Mouse (Mus musculus) heart, embryonic 12.5 days (tissue): Measurements from ENCODE around the gene Otop3. TPM values are rescaled to one million over a fixed set of nuclear protein-coding genes. Genes with fewer than 3 reads are reported as not detected.
A peak's percentile ranks its signal among the peaks of the same experiment; 100 is the strongest.

ENCODE experiments used
- ATAC-seq: fragments of 200-750 bp; cut with Nextera tagmentation; 2 replicates; pipeline ENCODE4 v1.8.0; 2017; ENCODE audit warnings: moderate TSS enrichment, moderate library complexity; ENCODE audit not compliant: insufficient number of reproducible peaks, low FRiP score
- H3K27ac ChIP-seq: fragments of 300-500 bp; sonication (generic); 2 replicates; pipeline ENCODE4 v1.5.1; 2016; ENCODE audit warnings: mild to moderate bottlenecking, moderate library complexity; ENCODE audit not compliant: poor library complexity, severe bottlenecking
- H3K27me3 ChIP-seq: fragments of 300-500 bp; sonication (generic); replicated peaks from 2 replicates; pipeline ENCODE4 v1.6.1; 2016; ENCODE audit warnings: mild to moderate bottlenecking, moderate library complexity
- H3K36me3 ChIP-seq: fragments of 300-500 bp; sonication (generic); 2 replicates; pipeline ENCODE4 v1.6.1; 2016; ENCODE audit warnings: mild to moderate bottlenecking, moderate library complexity
- H3K4me1 ChIP-seq: fragments of 300-500 bp; sonication (generic); replicated peaks from 2 replicates; pipeline ENCODE4 v1.6.1; 2016; ENCODE audit warnings: mild to moderate bottlenecking
- H3K4me2 ChIP-seq: fragments of 300-500 bp; sonication (generic); 2 replicates; pipeline ENCODE4 v1.6.1; 2016; ENCODE audit warnings: mild to moderate bottlenecking, moderate library complexity
- H3K4me3 ChIP-seq: fragments of 300-500 bp; sonication (generic); 2 replicates; pipeline ENCODE4 v1.5.1; 2016; ENCODE audit warnings: mild to moderate bottlenecking
- H3K9ac ChIP-seq: fragments of 300-500 bp; sonication (generic); 2 replicates; pipeline ENCODE4 v1.6.1; 2016; ENCODE audit warnings: mild to moderate bottlenecking, moderate library complexity
- H3K9me3 ChIP-seq: fragments of 300-500 bp; sonication (generic); replicated peaks from 2 replicates; pipeline ENCODE4 v1.6.1; 2016; ENCODE audit warnings: mild to moderate bottlenecking, moderate library complexity
- WGBS: fragments of 180-500 bp; shearing (Covaris S2); methylation state at CpG from one replicate; pipeline ENCODE4 v1.1.7; 2016; 5-methylcytosine and 5-hydroxymethylcytosine counted together
- polyA plus RNA-seq: library from polyadenylated mRNA; unstranded; fragments of >200 nt; fragmentation: Nextera tagmentation; extraction: Ambion mirVana; gene quantifications from 2 replicates; pipeline ENCODE4 v1.2.1, GENCODE M21; 2016

Gene Otop3
- polyA plus RNA-seq, 1 experiment from 2014 or later, result not detected

DNA sequence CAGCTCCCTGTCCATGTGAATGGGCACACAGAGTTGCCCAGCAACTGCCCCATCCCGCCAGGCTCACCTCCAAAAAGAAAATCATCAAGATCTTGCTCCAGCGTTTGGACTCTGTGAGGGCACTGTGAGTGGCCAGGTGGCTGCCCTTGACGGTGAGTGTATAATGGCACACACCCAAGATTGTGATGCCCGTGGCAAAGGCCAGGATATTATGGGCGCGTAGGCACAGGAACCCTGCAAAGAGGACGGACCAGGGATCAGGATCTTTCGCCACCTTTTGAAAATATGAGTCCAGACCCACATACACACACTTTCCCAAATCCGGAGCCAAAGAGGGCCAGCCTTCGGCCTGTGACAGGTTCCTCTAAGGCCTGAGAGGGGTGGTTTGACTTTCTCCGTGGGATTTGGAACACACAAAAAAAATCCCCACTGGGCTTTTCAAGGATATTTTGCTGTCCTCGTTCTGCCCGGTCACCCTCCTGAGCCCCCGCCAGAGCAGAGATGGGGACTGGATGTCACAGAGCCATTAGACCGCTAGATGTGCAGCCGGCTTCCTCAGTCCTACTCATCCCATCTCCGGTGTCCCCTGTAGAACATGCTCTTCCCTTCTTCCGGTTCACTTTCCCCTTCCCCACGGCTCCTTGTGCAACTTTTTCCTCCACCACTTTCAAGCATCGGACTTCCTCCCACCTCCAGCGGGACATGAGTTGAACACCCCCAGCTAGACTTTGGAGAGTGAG lies 37.9 kb upstream of the Otop3 start:
- H3K4me3 ChIP-seq, result peak overlapping the region; percentile 46
- peaks cover 17% of the 10 kb centered on the region for H3K4me1 ChIP-seq
- H3K9me3 ChIP-seq, result 0 out of 2 replicates have a peak, but pooled peaks cover 4% of the 10 kb centered on the region
- peaks cover 43% of the 10 kb centered on the region for H3K27me3 ChIP-seq
- 57% methylated on average over 21 of the region's 21 CpGs for WGBS
- peak overlapping the region; percentile 80 for H3K4me2 ChIP-seq
- H3K27ac ChIP-seq, result no peak overlapping the region
- H3K36me3 ChIP-seq, result no peaks in the 10 kb centered on the region
- H3K9ac ChIP-seq, result peak overlapping the region; percentile 63
- ATAC-seq, result no peak

DNA sequence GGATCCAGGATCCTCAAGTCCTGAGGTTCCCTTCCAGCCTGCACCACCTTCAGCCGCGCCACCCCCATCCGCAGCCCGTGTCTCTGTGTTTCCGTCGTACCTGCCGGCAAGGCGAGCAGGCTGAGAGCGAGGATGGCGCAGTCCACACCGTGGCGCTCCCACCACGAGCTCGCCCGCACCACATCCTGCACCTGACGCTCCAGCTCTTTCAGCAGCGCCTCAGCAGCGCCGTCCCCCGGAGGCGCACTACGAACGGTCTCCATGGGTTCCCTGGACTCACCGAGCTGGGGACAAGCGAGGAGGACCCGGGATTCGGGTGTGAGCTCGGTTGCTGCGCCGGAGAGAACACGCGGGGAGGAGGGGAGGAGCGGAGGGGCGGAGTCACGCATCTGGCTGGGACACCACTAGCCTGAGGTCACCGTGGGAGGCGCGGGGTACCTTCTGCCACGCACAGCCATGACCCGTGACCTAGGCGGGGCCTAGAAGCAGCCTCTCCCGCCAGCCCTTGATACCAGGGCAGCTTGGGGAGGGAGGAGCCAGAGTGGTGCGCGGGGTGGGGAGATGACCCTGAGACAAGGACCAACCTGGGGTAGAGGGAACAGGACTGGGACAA lies 37.2 kb upstream of the Otop3 start, which contains the start of gene Fads6:
Gene Fads6 (minus strand): TSS at position 450 of the 613 bp plus-strand sequence.
- 0 out of 2 replicates have a peak, but pooled peaks cover 4% of the 10 kb centered on the region for H3K9me3 ChIP-seq
- WGBS, result 2% methylated on average over 44 of the region's 44 CpGs
- peak; percentile 71 for ATAC-seq

DNA sequence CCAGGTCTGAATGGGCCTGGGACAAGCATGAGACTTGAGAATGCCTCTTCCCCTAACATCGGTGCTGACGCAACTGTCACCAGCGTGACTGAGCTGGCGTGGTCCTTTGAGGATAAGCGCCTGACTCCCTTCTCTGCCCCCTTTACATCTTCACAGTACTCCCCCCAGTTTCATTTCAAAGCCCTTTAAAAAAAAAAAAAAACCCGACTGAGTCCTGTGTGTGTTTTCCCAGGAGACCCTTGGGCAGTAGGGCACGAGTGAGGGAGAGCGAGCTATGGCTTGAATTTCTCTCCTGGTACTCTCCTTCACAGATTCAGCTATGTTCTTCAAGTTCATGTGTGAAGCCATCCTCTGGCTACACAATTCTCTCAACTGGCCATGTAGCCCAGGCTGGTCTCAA lies 36.4 kb upstream of the Otop3 start:
- Histone ChIP-seq H3K4me3 (no peak overlapping the region), H3K4me2 (0 out of 2 replicates have a peak overlapping the region, but pooled peaks have one; percentile 80), H3K27ac (no peak overlapping the region), H3K9ac (no peak overlapping the region), H3K36me3 (no peaks in the 10 kb centered on the region), H3K4me1 (peaks cover 8% of the 10 kb centered on the region; the same call in 1 of the 2 replicates), H3K27me3 (peaks cover 43% of the 10 kb centered on the region), H3K9me3 (0 out of 2 replicates have a peak, but pooled peaks cover 4% of the 10 kb centered on the region)
- 61% methylated on average over 8 of the region's 8 CpGs for WGBS
- no peak for ATAC-seq

More for the DNA sequence above, 37.2 kb upstream of the Otop3 start, which contains the start of gene Fads6:
- no peaks in the 10 kb centered on the region for H3K36me3 ChIP-seq
- H3K4me3 ChIP-seq, result peak within 1 kb of the TSS; percentile 46
- peak within 1 kb of the TSS; percentile 80 for H3K4me2 ChIP-seq
- no peak within 1 kb of the TSS for H3K27ac ChIP-seq
- peaks cover 43% of the 10 kb centered on the region for H3K27me3 ChIP-seq
- H3K4me1 ChIP-seq, result peaks cover 16% of the 10 kb centered on the region
- peak within 1 kb of the TSS; percentile 63 for H3K9ac ChIP-seq

DNA sequence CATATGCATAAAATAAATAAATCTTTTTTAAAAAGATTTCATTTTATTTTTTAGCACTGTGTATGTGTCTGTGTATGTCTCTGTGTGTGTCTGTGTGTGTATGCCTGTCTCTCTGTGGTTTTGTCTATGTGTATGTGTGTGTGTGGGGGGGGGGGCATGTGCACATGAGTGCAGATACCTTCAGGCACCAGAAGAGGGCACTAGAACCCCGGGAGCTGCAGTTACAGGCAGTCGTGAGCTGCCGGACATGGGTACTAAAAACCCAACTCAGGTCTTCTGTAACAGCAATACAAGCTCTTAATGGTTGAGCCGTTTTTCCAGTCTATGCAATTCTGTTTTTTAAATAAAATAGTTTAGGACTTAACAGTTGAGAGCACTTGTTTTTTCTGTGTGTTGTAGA lies 33.8 kb upstream of the Otop3 start:
- H3K27me3 ChIP-seq, result peaks cover 46% of the 10 kb centered on the region
- H3K27ac ChIP-seq, result no peak overlapping the region
- 84% methylated on average over 4 of the region's 4 CpGs for WGBS
- no peak for ATAC-seq
- H3K4me3 ChIP-seq, result no peak overlapping the region
- no peaks in the 10 kb centered on the region for H3K36me3 ChIP-seq
- H3K4me1 ChIP-seq, result peaks cover 8% of the 10 kb centered on the region; the same call in 1 of the 2 replicates
- H3K4me2 ChIP-seq, result no peak overlapping the region
- no peak overlapping the region for H3K9ac ChIP-seq
- H3K9me3 ChIP-seq, result 0 out of 2 replicates have a peak, but pooled peaks cover 4% of the 10 kb centered on the region

DNA sequence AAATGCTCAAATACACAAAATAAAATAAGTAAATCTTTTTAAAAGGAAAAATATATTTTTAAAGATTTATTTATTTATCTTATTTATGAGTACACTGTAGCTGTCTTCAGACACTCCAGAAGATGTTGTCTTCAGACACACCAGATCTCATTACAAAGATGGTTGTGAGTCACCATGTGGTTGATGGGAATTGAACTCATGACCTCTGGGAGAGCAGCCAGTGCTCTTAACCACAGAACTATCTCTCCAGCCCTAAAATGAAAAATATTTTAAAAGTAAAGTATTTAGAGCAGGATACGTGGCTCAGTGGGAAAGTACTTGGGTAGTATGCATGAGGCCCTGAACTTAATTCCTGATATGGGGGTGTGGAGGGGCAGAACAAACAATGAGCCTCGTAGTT lies 33.2 kb upstream of the Otop3 start:
- WGBS, result 78% methylated on average over 2 of the region's 2 CpGs
- Histone ChIP-seq H3K4me3 (no peak overlapping the region), H3K4me1 (peaks cover 8% of the 10 kb centered on the region; the same call in 1 of the 2 replicates), H3K4me2 (no peak overlapping the region), H3K9ac (no peak overlapping the region), H3K27ac (no peak overlapping the region), H3K36me3 (no peaks in the 10 kb centered on the region), H3K27me3 (peaks cover 40% of the 10 kb centered on the region), H3K9me3 (0 out of 2 replicates have a peak, but pooled peaks cover 4% of the 10 kb centered on the region)
- no peak for ATAC-seq

DNA sequence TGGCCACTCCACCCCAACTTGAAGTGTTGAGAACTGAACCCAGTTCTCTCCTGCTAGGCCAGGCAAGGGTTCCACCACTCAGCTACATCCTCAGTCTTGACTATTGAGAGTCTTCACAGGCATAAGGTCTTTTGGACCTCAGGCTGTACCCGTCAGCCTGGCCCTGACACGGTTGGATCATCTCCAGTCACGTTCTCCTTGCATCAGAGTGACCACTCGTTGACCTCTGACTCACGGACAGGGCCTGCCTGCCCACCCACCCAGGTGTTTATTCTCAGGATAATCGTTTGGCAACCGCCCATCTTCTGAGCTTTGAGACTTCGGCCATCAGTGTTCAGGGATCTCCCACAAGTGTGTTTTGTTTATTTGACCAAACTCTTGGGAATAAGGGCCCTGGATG lies 31.4 kb upstream of the Otop3 start:
- Histone ChIP-seq H3K36me3 (no peaks in the 10 kb centered on the region), H3K9me3 (0 out of 2 replicates have a peak, but pooled peaks cover 4% of the 10 kb centered on the region), H3K4me2 (no peak overlapping the region), H3K27ac (no peak overlapping the region), H3K4me3 (no peak overlapping the region), H3K27me3 (peaks cover 36% of the 10 kb centered on the region), H3K4me1 (peaks cover under 1% of the 10 kb centered on the region), H3K9ac (no peak overlapping the region)
- WGBS, result 57% methylated on average over 8 of the region's 8 CpGs
- ATAC-seq, result no peak

DNA sequence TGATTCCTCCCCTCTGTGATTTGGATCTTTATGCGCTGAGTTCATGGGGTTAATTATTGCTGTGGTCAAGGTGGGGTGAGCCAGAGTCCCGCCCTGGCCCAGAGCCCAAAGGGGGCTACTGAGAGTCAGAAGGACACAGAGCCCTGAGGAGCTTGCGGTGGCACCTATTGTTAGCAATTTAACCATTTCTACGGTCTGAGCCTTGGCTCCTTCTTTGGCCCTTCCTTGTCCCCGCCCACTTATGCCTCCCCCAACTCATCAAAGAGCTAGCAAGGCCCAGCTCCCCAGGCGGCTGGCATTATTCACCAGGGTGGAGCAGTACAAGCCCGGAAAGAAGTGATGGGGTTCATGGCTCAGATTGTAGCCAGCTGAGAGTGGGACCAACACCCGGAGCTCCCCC lies 27.7 kb upstream of the Otop3 start, which contains the start of gene Otop2:
Gene Otop2 (plus strand): TSS at position 301 of the 400 bp plus-strand sequence.
- H3K27me3 ChIP-seq, result peaks cover 33% of the 10 kb centered on the region
- ATAC-seq, result no peak
- H3K36me3 ChIP-seq, result no peaks in the 10 kb centered on the region
- no peak within 1 kb of the TSS for H3K4me3 ChIP-seq
- H3K9ac ChIP-seq, result no peak within 1 kb of the TSS
- no peak within 1 kb of the TSS for H3K4me2 ChIP-seq
- no peak within 1 kb of the TSS for H3K27ac ChIP-seq
- H3K9me3 ChIP-seq, result no peaks in the 10 kb centered on the region
- peaks cover 15% of the 10 kb centered on the region for H3K4me1 ChIP-seq
- 34% methylated on average over 8 of the region's 8 CpGs for WGBS

DNA sequence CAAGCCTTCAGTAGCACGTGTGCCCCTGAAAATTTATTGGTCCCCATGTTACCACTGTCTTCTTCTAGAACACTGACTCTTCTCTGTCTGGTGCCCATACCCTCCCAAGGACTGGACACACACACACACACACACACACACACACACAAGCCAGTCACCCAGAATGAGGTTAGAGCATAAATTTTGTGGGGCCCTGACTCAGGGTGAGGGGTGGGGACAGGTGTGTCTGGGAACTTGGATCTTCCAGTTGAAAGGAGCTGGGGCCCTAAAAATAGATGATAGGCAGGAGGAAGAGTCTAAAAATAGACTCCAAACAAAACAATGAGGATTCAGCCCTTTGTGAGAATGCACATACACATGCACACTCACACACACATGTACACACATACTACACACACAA lies 25.8 kb upstream of the Otop3 start:
- WGBS, result 67% methylated on average over 1 of the region's 1 CpGs
- ATAC-seq, result no peak
- Histone ChIP-seq H3K27me3 (peaks cover 52% of the 10 kb centered on the region), H3K4me2 (no peak overlapping the region), H3K9ac (no peak overlapping the region), H3K27ac (no peak overlapping the region), H3K36me3 (no peaks in the 10 kb centered on the region), H3K4me1 (peaks cover 15% of the 10 kb centered on the region), H3K4me3 (no peak overlapping the region), H3K9me3 (no peaks in the 10 kb centered on the region)

DNA sequence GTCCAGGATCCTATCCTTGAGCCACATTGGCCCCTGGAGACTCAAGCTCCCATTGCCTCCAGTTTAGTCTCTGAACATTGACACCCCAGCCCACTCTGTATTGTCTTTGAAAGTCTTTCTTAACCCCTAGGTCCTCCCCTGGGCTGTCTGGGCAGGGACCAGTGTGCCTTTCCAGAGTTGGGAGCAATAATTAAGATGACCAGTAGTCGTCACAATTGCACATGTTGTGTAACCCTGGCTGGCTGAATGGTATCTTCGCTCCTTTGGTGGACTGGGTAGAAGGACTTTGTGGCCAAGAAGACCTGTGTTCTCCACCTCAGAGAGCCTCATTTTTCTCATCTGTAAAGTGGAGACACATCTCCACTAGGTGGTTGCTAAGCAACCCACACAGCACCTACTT lies 20.3 kb upstream of the Otop3 start:
- Histone ChIP-seq H3K36me3 (no peaks in the 10 kb centered on the region), H3K4me1 (peaks cover 16% of the 10 kb centered on the region), H3K9me3 (no peaks in the 10 kb centered on the region), H3K9ac (no peak overlapping the region), H3K27ac (no peak overlapping the region), H3K4me2 (no peak overlapping the region), H3K4me3 (no peak overlapping the region), H3K27me3 (peaks cover 86% of the 10 kb centered on the region)
- WGBS, result 48% methylated on average over 2 of the region's 2 CpGs
- no peak for ATAC-seq

DNA sequence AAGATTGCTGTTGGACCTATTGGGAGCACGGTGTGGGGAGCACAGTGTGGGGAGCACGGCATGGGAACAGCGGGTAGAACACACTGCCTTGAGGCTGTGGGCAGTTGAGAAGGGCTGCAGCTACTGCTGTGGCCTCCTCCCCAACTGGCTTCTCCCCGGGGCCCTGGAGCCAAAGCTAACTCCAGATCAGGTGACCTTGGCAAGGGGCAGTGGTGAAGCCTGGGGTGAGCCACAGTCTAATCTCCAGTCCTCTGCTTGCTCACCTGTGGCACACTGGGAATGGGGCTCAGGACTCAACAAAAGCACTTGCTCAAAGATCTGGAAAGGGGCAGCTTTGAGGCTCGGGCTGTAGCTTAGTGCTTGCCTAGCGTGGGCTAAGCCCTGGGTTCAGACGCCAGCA lies 17.3 kb upstream of the Otop3 start:
- no peak for ATAC-seq
- H3K9ac ChIP-seq, result no peak overlapping the region
- WGBS, result 57% methylated on average over 7 of the region's 7 CpGs
- no peaks in the 10 kb centered on the region for H3K9me3 ChIP-seq
- no peak overlapping the region for H3K27ac ChIP-seq
- peaks cover 100% of the 10 kb centered on the region for H3K27me3 ChIP-seq
- no peak overlapping the region for H3K4me3 ChIP-seq
- H3K4me2 ChIP-seq, result no peak overlapping the region
- peaks cover 23% of the 10 kb centered on the region for H3K4me1 ChIP-seq
- no peaks in the 10 kb centered on the region for H3K36me3 ChIP-seq

DNA sequence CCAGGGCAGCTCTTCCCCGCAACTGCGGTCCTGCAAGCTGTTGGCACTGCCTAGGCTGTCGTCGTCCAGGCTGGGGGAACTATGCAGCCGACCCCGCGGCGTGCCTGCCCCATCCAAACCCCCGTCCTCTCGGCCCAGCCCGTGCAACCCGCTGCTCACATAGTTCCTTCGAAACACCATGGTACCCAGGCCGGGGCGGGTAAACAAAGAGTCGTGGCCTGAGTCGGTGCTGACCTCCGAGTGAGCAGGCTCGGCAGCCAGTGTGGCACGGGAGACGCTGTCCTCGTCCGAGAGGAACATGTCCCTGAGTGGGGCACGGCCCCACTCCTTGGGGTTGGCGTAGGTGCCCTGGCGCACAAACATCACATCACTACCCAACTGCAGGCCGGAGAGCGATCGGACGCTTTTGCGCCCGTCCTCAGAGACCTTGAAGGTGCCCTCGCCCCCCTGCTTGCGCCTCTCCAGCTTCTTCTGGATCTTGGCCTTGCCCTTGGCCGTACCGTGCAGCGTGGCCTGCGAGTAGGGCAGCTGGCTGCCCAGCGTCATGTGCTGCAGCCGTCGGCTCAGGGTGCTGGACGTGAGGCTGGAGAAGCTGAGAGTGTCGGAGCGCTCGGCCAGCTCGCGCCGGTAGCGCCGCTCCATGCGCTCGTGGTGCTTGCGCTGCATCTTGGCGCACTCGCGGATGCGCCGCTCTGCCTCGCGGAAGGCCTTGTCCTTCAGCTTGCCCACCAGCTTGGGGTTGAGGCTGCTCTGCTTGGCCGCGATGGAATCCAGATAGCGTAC lies 16.1 kb upstream of the Otop3 start:
- 5% methylated on average over 63 of the region's 63 CpGs for WGBS
- Histone ChIP-seq H3K4me2 (peak overlapping the region; percentile 40), H3K36me3 (no peaks in the 10 kb centered on the region), H3K27me3 (peaks cover 100% of the 10 kb centered on the region), H3K9me3 (no peaks in the 10 kb centered on the region), H3K27ac (no peak overlapping the region), H3K9ac (no peak overlapping the region), H3K4me3 (peak overlapping the region; percentile 14), H3K4me1 (peaks cover 23% of the 10 kb centered on the region)
- no peak for ATAC-seq
